Mouse (Mus musculus) megakaryocyte progenitor cell, adult 5-6 weeks (primary cell): Measurements from ENCODE around the gene Coro2a. TPM values are rescaled to one million over a fixed set of nuclear protein-coding genes. Genes with fewer than 3 reads are reported as not detected.

Source experiments
- ATAC-seq: replicated peaks from 2 replicates; pipeline ENCODE4 v1.8.0; 2016; ENCODE audit warnings: mild to moderate bottlenecking, moderate TSS enrichment, inconsistent platforms; ENCODE audit not compliant: poor library complexity
- total RNA-seq, 2 experiments: library from RNA; stranded (forward) in 1 of 2; stranded (reverse) in 1 of 2; fragments of 157-497, 149-512 nt in 1 of 2; fragments of 200-1000 nt in 1 of 2; gene quantifications; 2 replicates each; pipeline versions ENCODE4 v1.2.3 to v1.2.4; 2015 to 2017

Gene Coro2a
- total RNA-seq, 2 experiments from 2014 or later: 24.4 to 42.3 TPM

DNA sequence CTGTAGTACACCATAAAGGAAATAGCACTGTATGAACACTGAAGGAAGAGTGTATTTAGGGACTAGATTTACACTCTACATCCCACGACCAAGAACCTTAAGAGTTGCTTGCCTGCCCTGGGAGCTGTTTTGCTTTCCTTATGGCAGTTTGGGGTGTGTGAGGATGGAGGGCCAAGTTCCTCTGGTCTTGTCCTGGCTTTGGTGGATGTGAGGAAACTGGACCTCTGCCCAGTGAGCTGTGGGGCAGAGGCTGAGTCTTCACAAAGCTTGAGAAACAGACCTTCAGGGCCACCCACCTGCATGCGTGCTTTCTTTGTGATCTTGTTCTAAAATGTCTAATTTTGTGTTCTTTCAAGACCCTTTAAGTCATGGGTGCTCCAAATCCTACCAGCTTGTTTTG lies 69.5 kb downstream of the Coro2a start:
- ATAC-seq: no peak

DNA sequence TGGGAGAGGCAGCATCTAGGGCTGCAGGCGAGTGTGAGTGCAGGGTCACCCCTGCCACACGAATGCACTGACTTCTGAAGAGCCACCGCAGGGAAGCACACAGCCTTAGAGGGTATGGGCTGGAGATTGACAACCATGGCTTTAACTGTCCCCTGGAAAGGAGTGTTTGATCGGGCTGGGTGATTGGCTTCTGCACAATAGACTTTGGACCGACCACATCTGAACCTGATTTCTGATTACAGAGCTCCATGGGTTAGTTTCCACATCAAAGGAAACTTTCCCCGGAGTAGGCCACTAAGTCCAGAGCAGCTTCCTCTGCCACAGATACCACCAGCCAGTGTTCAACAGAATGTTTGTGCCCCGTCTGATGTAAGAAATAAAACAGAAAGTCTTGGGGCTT lies 72.3 kb downstream of the Coro2a start:
- no peak for ATAC-seq

DNA sequence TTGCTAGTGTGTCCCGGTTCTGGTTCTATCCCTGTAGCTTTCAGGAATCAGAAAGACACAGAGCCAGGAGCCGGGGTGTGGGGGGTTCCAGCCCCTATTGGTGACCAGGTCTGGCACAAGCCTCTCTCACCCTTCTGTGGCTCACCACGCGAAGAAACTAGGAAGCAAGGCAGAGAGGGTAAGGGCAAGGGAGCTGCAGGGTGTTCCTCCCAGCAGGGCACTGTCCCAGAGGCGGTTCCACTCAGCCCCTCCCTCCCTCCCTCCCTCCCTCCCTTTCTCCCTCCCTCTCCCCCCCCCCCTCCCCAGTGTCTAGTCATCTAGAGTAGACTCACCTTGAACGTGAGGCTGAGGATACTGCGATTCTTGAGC lies 74.5 kb downstream of the Coro2a start:
- peak; percentile 84 for ATAC-seq

DNA sequence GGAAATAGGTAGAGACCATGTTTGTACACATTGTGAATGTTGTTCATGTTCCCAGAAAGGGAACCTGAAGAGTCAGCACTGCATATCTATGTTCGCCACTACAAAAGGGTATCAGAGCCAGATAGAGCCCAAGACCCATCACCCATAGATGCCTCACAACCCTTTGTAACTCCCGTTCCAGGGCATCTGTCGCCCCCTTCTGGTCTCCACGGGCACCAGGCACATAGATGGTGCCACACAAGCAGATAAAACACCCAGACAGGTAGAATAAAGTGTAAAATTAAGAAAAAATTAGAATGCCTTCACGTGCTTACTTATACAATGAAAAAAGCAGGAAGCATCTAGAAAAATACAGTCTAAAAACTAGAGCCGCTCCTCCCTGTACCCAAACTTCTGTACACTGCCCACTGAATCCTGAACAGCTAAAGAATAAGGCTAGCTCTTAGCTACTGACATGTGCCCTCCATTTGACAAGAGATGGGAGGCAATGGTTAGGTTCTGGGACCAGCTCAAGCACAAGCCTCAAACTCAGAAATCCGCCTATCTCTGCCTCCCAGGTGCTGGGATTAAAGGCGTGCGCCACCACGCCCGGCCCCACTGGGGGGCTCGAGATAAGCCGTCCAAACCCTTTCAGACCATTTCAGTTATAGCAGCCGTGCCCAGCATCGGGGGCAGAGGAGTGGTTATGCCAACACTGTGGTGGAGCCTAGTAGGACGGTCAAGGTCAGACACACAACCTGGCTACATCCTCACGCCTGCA lies 75.0 kb downstream of the Coro2a start:
- peak; percentile 75 for ATAC-seq

DNA sequence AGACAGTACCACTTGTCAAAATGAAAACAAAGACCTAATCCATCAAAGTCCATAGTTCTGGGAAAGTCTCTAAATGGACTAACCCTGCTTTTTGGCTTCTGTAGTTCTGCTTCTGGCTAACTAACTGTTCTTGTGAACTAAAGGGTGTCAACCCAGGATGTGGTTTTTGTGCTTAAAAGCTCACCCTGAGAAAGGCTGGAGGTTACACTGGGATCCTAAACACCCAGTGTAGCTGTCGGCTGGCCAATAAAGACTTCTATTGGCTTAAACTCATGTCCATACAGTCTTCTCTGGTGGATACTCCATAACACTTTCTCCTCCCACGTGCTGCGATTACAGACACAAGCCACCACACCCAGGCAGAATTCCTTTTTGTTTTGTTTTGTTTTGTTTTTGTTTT lies 75.8 kb downstream of the Coro2a start:
- no peak for ATAC-seq

DNA sequence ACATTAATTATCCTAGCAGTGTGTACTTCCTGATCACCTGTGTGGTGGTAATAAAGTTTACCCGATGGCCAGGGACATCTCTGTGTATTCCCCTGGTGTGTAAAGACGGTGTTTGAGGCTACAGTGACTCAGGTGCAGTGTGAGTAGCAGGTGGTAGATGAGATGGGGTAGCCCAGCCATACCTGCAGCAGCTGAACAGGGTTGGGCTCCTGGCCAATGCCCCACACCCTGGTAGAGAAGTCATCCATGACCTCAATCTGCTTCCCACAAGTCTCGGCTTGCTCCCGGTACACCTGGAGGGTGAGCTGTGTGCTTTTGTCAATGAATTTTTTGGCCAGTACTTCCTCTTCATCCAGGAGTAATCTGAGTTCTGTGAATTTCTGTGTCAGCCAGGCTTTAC lies 78.7 kb downstream of the Coro2a start:
- no peak for ATAC-seq

DNA sequence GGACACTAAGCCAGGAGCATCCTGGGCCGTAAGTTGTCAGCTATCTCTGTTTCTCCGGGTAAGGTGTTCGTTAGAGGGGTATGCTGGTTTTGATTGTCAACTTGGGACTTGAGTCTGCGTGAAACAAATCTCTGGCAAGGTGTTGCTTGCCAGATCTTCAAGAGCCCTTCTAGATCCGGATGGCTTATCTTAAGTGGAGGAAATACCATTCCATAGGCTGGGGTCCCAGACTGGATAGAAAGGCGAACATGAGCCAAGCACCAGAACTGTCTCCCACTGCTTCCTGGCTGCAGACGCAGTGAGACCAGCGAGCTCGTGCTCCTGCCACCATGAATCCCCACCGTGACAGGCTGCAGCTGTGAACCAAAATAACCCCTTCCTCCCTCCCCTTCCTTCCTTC lies 80.5 kb downstream of the Coro2a start:
- ATAC-seq: no peak

DNA sequence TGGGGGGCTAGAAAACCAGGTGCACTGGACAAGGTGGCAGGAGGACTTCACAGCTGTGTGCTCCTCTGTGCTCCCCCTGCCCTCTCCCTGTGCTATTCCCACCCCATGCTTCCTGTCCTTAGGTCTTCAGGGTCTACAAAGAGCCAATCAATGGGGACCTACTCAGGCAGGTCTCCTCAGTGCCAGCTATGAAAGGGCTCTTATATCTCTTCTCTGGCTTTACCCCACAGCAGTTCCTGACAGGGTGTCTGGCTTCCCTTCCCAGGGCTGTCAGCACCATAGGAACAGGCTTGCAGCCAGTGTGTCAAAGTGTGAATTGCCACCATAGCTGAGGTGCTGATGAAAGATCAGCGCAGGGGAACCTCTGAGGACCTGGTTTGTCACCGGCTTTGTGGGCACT lies 81.5 kb downstream of the Coro2a start:
- ATAC-seq: no peak

DNA sequence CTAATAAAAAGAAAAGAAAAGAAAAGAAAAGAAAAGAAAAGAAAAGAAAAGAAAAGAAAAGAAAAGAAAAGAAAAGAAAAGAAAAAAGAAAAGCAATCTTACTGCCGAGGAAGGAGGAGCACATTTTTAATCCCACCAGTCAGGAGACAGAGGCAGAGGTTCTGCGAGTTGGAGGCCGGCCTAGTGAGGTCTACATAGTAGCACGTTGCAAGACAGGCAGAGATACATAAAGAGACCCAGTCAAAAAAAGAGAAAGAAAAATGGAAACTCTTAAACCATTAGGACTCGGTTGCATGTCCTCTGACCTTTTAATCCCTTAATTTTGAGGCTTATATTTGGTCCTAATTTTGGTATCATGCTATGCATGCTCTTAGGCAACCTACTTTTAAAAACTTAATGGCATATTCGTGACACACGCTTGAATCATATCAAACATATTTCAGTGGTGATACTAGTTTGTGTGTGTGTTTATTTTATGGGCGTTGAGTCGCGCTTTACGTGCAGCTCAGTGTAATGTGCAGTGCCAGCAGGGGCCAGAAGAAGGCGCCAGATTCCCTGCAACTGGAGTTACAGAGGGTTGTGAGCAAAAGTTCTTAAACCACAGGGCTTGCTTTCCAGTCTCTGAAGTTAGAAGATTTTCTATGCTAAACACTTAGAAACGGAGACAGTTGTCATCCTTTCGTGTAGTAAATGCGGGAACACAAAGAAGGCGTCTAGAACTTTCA lies 94.1 kb downstream of the Coro2a start:
- ATAC-seq: peak; percentile 67

DNA sequence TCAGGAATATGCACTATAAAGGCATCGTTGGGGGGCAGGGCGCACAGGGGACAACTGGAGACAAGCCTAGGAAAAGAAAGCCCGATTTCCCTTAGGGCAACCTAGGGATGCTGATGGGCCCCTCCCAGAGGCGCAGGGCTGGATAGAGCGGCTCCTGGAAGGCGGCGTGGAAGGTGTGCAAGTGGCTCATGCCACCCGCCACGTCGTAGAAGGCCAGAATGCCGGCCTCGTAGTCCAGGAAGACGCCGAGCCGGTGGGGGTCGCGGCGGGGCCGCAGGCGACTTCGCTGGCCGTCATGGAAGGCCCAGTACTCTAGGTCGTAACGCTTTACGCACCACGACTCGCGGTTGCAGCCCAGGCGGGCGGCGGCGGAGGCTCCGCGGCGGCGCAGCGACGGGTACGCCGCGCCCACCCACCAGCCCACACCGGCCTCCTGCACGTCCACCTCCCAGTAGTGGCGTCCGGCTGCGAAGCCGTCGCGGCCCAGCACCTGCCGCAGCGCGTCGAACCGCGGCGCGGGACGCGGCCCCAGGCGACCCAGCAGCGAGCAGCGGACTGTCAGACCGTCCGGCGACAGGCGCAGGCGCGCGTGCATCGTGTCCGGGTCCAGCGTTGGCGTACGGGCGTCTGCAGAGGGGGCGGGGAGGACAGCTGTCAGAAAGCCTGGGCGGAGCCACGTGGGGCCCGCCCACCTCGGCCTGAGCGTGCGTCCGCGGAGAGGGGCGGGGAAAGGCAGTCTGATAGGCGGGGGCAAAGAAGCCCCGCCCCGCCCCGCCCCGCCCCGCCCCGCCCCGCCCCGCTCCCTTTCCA lies 95.0 kb downstream of the Coro2a start:
- peak; percentile 93 for ATAC-seq

DNA sequence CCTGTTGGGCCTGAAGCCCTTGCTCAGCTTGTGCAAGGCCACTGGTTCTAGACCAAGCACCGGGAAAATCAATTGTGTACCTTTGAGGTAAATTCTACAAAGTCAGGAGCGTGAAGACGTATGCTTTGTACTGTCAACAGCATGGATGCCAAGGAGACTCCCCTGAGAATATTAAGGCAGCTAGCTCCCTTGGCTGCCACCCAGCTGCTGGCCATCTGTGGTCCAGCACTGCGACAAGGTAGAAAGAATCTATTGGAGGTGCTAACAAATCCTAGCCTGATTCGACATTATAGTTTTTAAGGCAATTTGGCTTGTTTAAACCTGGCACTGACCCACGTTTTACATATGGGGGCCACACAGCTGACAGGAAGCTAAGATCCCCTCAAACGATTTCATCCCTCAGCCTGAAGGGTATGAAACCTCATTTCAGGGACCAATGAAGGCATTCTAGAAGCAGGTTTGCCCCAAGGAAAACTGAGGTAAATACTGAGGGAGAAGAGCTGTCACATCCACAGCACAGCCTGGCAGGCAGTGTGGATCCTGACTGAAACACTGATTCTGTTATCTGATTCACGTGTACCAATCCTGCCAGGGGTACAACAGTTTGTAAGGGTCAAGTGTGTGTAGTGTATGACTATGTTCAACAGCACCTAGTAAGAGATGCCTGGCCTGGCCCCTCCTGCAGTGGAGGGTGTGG lies 96.5 kb downstream of the Coro2a start:
- no peak for ATAC-seq

DNA sequence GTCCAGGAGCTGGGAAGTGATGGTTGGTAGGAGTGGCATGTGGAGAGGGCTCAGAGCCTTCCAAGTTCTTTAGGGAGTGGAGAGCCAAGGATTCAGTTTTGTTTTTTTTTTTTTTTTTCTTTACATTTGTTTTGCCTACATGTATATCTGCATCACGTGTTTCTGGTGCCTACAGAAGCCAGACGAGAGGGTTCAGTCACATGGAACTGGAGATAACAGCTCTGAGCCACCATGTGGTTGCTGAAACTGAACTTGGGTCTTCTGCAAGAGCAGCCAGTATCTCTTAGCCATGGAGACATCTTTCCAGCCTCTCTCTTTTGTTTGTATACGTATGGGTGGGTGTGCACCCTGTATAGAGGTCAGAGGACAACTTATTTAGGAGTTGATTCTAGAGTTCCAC lies 98.1 kb downstream of the Coro2a start:
- ATAC-seq: peak; percentile 51

DNA sequence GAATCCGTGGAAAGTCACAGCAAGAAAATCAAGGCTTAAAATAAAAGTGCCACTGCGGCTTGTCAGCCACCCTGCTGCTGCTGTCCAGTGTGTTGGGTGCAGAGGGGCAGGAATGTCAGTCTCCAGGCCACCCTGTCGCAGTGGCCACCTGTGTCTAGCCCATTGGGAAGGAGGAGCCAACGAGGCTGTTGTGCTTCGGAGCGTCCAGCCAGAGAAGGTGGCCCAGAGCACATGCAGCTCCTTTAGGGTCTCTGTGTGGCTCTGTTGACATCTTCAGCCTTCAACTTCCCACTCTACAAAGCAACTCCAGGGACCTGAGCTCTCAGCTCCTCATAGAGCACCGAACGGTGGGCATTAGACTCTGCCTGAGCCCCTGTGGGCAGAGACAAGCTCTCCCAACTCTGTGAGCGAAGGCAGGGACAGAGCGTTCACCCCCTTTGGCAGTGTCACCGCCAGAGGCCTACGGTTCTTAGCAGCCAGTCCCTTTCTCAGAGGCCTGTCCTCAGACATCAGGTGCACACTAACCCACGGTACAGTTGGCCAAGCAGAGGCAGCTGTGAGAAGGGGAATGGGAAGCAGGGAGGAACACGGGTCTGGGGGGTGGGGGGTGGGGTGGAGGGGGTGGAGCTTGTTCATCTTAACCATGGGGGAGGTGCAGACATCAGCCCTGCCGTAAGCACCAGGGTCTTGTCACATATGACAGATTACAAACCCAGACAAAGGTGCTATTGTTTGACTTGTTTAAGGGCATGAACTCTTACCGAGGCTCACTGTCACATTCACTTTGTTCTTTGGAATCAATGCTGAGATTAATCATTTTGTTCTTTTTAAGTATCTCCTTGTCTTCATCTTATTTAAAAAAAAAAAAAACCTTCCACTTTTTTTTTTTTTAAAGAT lies 99.1 kb downstream of the Coro2a start:
- no peak for ATAC-seq

DNA sequence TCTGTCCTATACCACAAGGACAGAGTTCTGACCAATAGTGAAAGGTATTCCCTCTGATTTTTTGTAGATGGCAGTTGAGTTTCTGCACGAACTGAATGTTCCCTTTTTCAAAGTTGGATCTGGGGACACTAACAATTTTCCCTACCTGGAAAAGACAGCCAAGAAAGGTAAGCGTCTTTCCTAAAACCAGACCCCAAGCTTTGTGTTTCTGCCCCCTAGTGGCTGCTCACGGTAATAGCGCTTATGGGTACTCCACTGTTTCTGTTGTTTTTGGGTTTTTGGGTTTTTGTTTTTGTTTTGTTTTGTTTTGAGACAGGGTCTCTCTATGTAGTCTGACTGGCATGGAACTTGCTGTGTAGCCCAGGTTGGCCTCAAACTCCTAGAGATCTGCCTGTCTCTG lies 103.0 kb downstream of the Coro2a start:
- 0 out of 2 replicates have a peak, but pooled peaks have one; percentile 42 for ATAC-seq

DNA sequence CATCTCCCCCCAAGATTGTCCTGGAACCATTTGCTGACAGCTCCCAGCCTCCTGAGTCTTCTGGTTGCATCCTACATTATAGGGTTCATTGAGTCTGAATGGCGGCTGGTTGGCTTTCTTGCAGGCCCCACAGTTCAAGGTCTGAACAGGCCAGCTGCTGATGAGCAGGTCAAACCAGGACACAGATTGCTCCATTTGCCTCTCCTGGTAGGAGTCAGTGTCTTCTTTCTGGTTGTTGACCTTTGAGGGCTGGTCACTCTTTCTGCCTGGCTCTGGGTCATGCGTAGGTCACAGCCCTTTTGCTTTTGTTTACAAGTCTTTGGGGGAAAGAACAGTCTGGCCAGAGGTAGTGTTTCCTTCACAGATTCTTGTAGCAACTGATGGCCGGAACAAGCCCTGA lies 103.5 kb downstream of the Coro2a start:
- ATAC-seq: no peak

DNA sequence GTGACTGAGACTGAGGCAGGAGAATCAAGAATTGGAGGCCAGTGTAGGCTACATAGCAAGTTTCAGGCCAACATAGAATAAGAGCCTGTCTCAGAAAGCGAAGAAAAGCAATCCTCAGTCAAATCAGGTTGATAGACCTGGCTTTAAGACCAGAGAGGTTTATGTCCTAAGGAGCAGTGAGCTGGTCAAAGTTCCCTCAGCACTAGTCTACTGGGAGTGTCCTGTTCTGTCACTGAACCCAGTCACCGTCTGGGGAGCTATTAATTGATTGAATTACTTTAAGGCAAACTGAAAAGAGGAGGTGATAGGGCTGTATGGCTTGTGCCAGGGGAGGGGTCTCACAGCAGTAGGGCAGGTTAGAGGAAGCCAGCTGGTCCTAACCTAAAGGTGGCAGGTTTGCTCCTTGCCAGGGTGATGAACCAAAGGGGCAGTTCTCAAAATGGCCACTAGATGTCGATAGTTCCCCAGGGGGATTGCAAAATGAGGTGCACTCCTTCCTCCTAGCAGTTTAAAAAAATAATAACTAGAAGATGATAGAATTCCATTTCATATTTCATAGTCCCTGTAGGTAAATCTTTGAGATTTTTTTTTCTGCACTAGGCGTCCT lies 104.6 kb downstream of the Coro2a start:
- peak; percentile 92 for ATAC-seq

DNA sequence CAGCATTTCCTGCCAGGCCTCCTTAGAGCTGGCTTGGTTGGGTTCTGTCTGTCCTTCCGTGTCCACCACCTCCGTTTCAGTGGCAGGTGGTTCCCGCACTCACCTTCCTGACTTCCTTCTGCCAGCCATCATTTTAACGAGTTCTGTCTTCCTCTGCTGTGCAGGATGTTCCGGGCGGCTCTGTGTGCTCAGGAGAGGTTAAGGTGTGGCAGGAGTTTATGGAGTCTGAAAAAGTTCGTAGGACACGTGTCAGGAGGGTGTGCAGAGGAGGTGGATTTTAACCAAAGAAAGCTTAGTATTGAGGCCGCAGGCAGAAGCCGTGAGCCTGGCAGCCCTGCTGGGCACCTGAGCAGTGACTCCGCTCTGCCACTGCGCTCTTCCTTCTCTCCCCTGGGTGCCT lies 106.5 kb downstream of the Coro2a start:
- no peak for ATAC-seq

DNA sequence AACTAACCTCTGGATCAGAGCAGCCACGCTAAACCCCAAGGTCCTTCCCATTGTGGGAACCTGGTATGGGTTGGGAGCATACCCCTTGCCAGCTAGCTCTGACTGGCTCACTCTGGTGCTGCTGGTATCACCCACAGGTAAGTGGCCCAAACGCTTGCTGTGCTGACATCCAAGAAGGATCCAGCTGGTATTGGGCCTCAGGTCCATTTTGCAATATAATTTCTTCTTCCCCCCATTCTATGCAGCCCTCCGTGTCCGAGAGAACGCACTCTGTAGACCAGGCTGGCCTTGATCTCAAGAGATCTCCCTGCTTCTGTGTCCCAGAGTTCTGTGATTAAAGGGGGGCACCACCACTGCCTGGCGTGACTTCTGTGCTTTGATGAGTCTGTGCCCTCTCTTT lies 108.9 kb downstream of the Coro2a start:
- ATAC-seq: no peak

DNA sequence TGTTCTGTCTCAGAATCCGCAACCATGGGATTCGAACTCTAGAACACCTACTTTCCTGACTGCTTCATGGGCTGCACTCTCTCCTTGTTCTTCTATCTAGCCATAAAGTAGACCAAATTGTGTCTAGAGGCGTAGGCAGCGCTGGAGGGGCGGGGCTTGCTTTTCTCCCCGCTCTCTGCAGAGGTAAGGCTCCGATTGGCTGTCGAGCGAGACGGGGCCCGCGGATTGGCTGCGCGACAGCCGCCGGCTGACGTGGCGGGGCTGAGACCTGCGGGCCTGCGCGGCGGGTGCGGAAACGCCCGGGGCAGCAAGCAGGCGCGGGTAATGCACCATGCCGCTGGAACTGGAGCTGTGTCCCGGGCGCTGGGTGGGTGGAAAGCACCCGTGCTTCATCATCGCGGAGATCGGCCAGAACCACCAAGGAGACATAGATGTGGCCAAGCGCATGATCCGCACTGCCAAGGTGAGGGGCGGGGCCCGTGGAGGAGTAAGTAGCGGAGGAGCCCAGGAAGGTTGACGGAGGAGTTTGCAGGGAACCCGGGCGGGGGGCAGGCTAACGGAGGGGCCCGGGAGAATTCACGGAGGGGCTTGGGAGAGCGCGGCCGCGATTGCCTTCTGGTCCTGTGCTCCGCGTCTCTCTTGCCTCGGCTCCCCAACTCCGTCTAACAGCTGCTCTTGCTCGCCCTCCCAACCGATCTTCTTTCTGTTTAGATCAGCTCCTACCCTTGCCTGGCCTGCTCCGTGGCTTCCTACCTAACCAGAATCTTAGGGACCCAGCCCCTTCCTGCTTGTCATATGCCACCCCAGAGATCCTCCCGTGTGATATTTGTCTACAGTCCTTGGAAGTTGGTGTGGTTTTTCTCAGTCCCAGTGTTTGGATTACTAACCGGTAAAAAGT lies 112.7 kb downstream of the Coro2a start, which contains the start of gene Nans:
TSS of gene Nans (plus strand) at position 221 of the 898 bp plus-strand sequence.
- peak; percentile 92 for ATAC-seq
